Mouse (Mus musculus): ENCODE measurements around the gene Fbxo7. TPM values are rescaled to one million over a fixed set of nuclear protein-coding genes. Genes with fewer than 3 reads are reported as not detected.
"Not testable (repeated sequence)": the region's sequence is repeated elsewhere in the genome, so short reads cannot be mapped to it uniquely, and the experiment has no call there.

Fbxo7 gene
- polyA plus RNA-seq, 1 experiment from 2014 or later = 40.1 TPM

DNA sequence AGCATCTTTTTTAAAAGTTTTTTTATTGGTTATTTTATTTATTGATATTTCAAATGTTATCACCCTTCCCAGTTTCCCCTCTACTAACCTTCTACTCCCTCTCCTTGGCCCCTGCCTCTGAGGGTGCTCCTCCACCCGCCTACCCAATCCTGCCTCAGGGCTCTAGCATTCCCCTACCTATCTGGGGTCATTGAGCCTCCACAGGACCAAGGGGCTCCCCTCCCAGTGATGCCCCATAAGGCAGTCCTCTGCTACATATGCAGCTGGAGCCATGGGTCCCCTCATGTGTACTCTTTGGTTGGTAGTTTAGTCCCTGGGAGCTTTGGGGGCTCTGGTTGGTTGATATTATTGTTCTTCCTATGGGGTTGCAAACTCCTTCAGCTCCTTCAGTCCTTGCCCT, 5.0 kb downstream of the Fbxo7 start:
- H3K9ac ChIP-seq (replicated peaks; ENCODE audit: low read length) = not testable (repeated sequence)
- WGBS = 77% methylated on average over 1 of the region's 1 CpGs

DNA sequence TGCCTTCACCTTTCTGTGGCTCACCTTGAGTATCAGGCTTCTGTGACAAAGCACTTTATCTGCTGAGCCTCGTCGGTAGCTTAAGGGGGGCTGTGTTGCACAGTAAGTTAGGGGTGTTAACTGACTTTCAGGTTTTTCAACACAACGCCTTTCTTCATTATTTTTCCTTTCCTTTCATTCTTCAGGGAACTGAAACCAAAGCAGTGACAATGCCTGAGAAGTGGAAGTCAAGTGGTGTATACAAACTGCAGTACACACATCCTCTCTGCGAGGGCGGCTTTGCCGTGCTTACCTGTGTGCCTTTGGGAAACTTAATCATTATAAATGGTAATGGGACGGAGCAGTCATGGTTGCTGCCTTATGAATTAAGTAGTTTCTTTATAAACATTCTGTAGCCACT, 9.0 kb downstream of the Fbxo7 start:
- H3K4me3 ChIP-seq (ENCODE audit: low read length) = no peak overlapping the region
- H3K27me3 ChIP-seq (ENCODE audit: insufficient read depth, low read length) = no peaks in the 10 kb centered on the region
- no peak for ATAC-seq (ENCODE audit: low FRiP score, low TSS enrichment)
- no peaks in the 10 kb centered on the region for H3K4me1 ChIP-seq (ENCODE audit: insufficient read depth, low read length)
- 90% methylated on average over 7 of the region's 7 CpGs for WGBS
- H3K9me3 ChIP-seq (ENCODE audit: low read length) = no peaks in the 10 kb centered on the region
- no peak overlapping the region for H3K4me2 ChIP-seq (replicated peaks; ENCODE audit: low read depth, low read length)
- peaks cover 16% of the 10 kb centered on the region for H3K36me3 ChIP-seq (ENCODE audit: insufficient read depth, low read length)
- H3K9ac ChIP-seq (replicated peaks; ENCODE audit: low read length) = no peak overlapping the region
- H3K27ac ChIP-seq (ENCODE audit: low read length) = no peak overlapping the region

More for the DNA sequence above, 5.0 kb downstream of the Fbxo7 start:
- peaks cover 15% of the 10 kb centered on the region for H3K4me1 ChIP-seq (ENCODE audit: insufficient read depth, low read length)
- H3K36me3 ChIP-seq (ENCODE audit: insufficient read depth, low read length) = peaks cover 13% of the 10 kb centered on the region
- H3K9me3 ChIP-seq (ENCODE audit: low read length); H3K4me3 ChIP-seq (ENCODE audit: low read length); ATAC-seq (ENCODE audit: low FRiP score, low TSS enrichment); H3K4me2 ChIP-seq (replicated peaks; ENCODE audit: low read depth, low read length); H3K27me3 ChIP-seq (ENCODE audit: insufficient read depth, low read length); H3K27ac ChIP-seq (ENCODE audit: low read length): not testable (repeated sequence)

DNA sequence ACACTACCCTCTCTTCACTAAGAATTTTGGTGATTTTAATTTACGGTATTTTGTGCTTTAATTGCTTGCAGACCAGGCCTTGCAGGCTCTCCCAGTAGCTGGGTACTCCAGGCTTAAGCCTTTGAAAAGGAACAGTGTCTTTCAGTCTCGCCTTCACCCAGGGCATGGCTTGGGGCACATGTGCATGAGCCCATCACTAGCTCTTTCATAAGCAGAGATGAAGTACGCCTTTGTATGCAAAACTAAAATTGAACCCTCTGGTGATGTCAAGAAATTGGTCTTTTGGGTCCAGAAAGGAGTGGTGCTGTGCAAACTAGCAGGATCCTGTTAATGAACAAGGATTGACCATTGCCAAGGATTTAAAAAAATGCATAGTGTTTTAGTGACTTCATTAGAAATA, 10.7 kb downstream of the Fbxo7 start:
- ATAC-seq (ENCODE audit: low FRiP score, low TSS enrichment) = no peak
- Histone ChIP-seq H3K4me1 (ENCODE audit: insufficient read depth, low read length) (no peaks in the 10 kb centered on the region), H3K9me3 (ENCODE audit: low read length) (no peaks in the 10 kb centered on the region), H3K27ac (ENCODE audit: low read length) (no peak overlapping the region), H3K36me3 (ENCODE audit: insufficient read depth, low read length) (peaks cover 24% of the 10 kb centered on the region), H3K9ac (replicated peaks; ENCODE audit: low read length) (no peak overlapping the region), H3K4me2 (replicated peaks; ENCODE audit: low read depth, low read length) (no peak overlapping the region), H3K27me3 (ENCODE audit: insufficient read depth, low read length) (no peaks in the 10 kb centered on the region), H3K4me3 (ENCODE audit: low read length) (no peak overlapping the region)
- 88% methylated on average over 3 of the region's 3 CpGs for WGBS

DNA sequence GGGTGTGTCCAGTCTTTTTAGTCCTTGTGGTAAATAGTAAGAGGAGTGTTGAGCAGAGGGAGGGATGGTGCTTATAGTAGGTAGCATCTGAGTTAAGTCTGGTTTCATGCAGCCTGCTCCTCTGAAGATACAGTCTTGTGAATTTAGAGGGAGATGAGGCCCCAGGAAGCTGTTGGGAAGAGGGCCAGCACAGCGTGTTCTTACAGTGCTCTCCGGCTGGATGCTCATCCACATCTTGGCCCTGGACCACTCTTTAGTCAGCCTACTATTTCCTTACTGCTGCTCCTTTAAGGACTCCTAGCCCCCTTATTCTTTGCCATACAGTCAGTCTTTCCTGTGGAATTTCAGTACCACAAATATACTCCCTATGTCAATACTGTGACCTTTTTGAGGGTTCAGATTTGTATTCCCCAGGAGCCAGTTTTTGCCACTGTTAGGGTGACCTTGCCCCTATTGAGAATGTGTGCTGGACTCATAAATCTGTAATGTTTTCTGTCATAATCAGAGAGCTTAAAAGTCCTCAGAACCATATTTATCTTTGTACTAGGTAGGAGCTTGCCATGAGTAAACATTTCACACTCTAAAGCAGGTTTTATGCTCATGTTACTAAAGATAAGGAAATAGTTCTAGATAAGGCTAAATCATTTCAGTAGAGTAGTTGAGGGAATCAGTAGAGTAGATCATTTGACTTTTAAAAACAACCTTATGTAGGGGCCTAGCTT, 12.4 kb downstream of the Fbxo7 start:
- Histone ChIP-seq H3K9ac (replicated peaks; ENCODE audit: low read length) (no peak overlapping the region), H3K4me3 (ENCODE audit: low read length) (no peak overlapping the region), H3K9me3 (ENCODE audit: low read length) (no peaks in the 10 kb centered on the region), H3K27ac (ENCODE audit: low read length) (no peak overlapping the region), H3K27me3 (ENCODE audit: insufficient read depth, low read length) (no peaks in the 10 kb centered on the region), H3K4me2 (replicated peaks; ENCODE audit: low read depth, low read length) (no peak overlapping the region), H3K36me3 (ENCODE audit: insufficient read depth, low read length) (peaks cover 23% of the 10 kb centered on the region; the same call in 1 of the 2 replicates), H3K4me1 (ENCODE audit: insufficient read depth, low read length) (no peaks in the 10 kb centered on the region)
- no peak for ATAC-seq (ENCODE audit: low FRiP score, low TSS enrichment)
- WGBS = 81% methylated on average over 2 of the region's 2 CpGs

DNA sequence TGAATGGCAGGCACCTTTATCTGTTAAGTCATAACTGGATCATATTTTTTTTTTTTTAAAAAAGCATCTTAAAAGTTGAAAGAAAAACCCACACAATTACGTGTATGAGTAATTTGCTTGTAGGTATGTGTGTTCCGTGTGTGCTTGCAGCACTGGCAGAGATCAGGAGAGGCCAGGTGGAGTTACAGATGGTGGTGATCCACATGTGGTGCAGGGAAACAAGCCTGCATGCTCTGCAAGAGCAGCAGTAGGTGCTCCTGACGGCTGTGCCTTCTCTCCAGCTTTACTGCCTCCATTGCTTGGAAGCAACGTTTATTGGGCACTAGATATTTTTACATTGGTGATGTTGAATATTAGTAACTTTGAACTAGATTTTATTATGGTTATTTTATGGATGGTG, 21.9 kb downstream of the Fbxo7 start:
- ATAC-seq (ENCODE audit: low FRiP score, low TSS enrichment) = no peak
- Histone ChIP-seq H3K36me3 (ENCODE audit: insufficient read depth, low read length) (peaks cover 29% of the 10 kb centered on the region), H3K4me3 (ENCODE audit: low read length) (no peak overlapping the region), H3K4me2 (replicated peaks; ENCODE audit: low read depth, low read length) (no peak overlapping the region), H3K4me1 (ENCODE audit: insufficient read depth, low read length) (no peaks in the 10 kb centered on the region), H3K27ac (ENCODE audit: low read length) (no peak overlapping the region), H3K9me3 (ENCODE audit: low read length) (no peaks in the 10 kb centered on the region), H3K27me3 (ENCODE audit: insufficient read depth, low read length) (no peaks in the 10 kb centered on the region), H3K9ac (replicated peaks; ENCODE audit: low read length) (no peak overlapping the region)
- 87% methylated on average over 4 of the region's 4 CpGs for WGBS

DNA sequence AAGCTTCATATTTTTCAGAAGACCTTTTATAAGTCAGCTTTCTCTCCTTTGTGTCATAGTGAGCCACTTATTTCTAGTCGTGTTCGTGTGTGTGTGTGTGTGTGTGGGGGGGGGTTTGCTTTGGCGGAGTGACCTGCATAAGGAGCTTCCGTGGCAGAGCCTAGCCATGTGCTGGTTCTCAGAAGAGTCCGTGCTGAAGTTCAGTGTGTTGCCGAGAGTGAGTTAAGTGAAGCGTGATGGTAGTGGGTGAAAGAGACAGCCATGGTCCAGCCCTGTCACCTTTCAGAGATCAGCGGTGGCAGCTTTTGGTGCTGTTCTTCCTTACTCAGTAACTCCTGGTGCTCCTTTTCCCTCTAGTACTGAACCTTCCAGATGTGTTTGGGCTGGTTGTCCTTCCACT, 22.3 kb downstream of the Fbxo7 start:
- no peaks in the 10 kb centered on the region for H3K27me3 ChIP-seq (ENCODE audit: insufficient read depth, low read length)
- no peak overlapping the region for H3K9ac ChIP-seq (replicated peaks; ENCODE audit: low read length)
- no peak overlapping the region for H3K27ac ChIP-seq (ENCODE audit: low read length)
- 78% methylated on average over 8 of the region's 8 CpGs for WGBS
- no peaks in the 10 kb centered on the region for H3K9me3 ChIP-seq (ENCODE audit: low read length)
- H3K4me1 ChIP-seq (ENCODE audit: insufficient read depth, low read length) = no peaks in the 10 kb centered on the region
- H3K4me3 ChIP-seq (ENCODE audit: low read length) = no peak overlapping the region
- H3K4me2 ChIP-seq (replicated peaks; ENCODE audit: low read depth, low read length) = no peak overlapping the region
- no peak for ATAC-seq (ENCODE audit: low FRiP score, low TSS enrichment)
- peaks cover 29% of the 10 kb centered on the region for H3K36me3 ChIP-seq (ENCODE audit: insufficient read depth, low read length)

DNA sequence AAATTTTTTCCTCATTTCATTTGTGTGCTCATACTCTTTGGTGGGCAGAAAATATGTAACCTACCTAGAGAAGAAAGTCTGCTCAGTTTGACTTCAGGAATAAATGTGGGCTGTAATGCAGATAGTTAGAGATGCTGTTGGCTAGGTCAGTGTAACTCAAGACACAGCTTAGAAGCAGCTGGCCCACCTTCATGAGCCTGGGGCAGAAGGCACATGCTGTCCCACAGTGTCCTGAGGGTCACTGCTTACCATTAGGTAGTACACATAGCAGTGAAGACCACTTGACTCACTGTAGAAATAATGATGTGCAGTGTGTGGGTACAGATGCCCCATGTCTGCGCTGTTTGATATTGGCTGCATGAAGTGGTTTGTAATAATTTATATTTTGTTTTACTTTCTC, 24.6 kb downstream of the Fbxo7 start:
- ATAC-seq (ENCODE audit: low FRiP score, low TSS enrichment) = no peak
- peaks cover 28% of the 10 kb centered on the region for H3K36me3 ChIP-seq (ENCODE audit: insufficient read depth, low read length)
- 94% methylated on average over 1 of the region's 1 CpGs for WGBS
- no peak overlapping the region for H3K9ac ChIP-seq (replicated peaks; ENCODE audit: low read length)
- H3K27me3 ChIP-seq (ENCODE audit: insufficient read depth, low read length) = no peaks in the 10 kb centered on the region
- no peak overlapping the region for H3K4me2 ChIP-seq (replicated peaks; ENCODE audit: low read depth, low read length)
- H3K9me3 ChIP-seq (ENCODE audit: low read length) = no peaks in the 10 kb centered on the region
- H3K4me1 ChIP-seq (ENCODE audit: insufficient read depth, low read length) = no peaks in the 10 kb centered on the region
- no peak overlapping the region for H3K4me3 ChIP-seq (ENCODE audit: low read length)
- H3K27ac ChIP-seq (ENCODE audit: low read length) = no peak overlapping the region

- no peak overlapping the region for H3K4me3 ChIP-seq (ENCODE audit: low read length)
- WGBS = 91% methylated on average over 9 of the region's 9 CpGs
- ATAC-seq (ENCODE audit: low FRiP score, low TSS enrichment) = no peak
- H3K4me2 ChIP-seq (replicated peaks; ENCODE audit: low read depth, low read length) = no peak overlapping the region
- H3K4me1 ChIP-seq (ENCODE audit: insufficient read depth, low read length) = no peaks in the 10 kb centered on the region
- H3K9ac ChIP-seq (replicated peaks; ENCODE audit: low read length) = no peak overlapping the region
- H3K36me3 ChIP-seq (ENCODE audit: insufficient read depth, low read length) = peaks cover 23% of the 10 kb centered on the region
- no peaks in the 10 kb centered on the region for H3K27me3 ChIP-seq (ENCODE audit: insufficient read depth, low read length)
- no peak overlapping the region for H3K27ac ChIP-seq (ENCODE audit: low read length)
- H3K9me3 ChIP-seq (ENCODE audit: low read length) = no peaks in the 10 kb centered on the region
These were observed 26.0 kb downstream of the Fbxo7 start for GRCm38 (mm10) chr10:86047786-86048185.

GRCm38 (mm10) chr10:86050522-86050921, 28.8 kb downstream of the Fbxo7 start:
- Histone ChIP-seq H3K27me3 (ENCODE audit: insufficient read depth, low read length) (no peaks in the 10 kb centered on the region), H3K4me2 (replicated peaks; ENCODE audit: low read depth, low read length) (no peak overlapping the region), H3K36me3 (ENCODE audit: insufficient read depth, low read length) (peaks cover 16% of the 10 kb centered on the region), H3K27ac (ENCODE audit: low read length) (no peak overlapping the region), H3K4me3 (ENCODE audit: low read length) (no peak overlapping the region), H3K4me1 (ENCODE audit: insufficient read depth, low read length) (no peaks in the 10 kb centered on the region), H3K9ac (replicated peaks; ENCODE audit: low read length) (no peak overlapping the region), H3K9me3 (ENCODE audit: low read length) (no peaks in the 10 kb centered on the region)
- no peak for ATAC-seq (ENCODE audit: low FRiP score, low TSS enrichment)
- 25% methylated on average over 2 of the region's 2 CpGs for WGBS

DNA sequence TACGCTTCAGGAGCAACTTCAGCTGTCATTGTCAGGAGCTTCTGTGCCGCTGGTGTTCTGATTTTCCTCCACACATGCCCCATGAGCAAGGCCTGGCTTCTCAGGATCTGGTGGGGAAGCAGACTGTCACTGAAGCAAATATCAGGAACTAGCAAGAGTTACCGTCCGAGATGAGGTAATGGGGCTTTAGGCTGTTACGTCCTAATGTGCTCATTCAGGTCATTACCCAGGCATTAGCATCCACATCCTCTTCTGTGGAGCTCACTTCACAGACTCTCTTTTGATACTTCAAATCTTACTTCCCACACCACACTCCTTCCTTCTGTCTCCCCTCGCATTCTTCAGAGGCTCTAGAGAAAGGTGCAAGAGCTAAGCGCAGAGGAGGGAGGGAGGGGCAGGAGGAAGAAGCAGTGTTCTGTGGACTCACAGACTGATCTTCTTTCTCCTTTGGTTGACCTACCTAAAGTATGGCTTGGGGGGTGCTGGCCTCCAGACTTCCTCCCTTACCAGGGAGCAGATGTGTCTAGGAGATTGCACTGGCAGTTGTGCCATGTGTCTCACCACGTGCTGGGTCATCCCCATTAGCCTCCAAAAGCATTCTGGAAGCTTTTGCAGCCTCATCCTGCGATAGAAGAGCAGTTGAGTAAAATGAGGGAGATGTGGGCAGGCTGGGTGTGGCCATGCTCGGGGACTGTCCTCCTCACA, 31.2 kb downstream of the Fbxo7 start:
- Histone ChIP-seq H3K9ac (replicated peaks; ENCODE audit: low read length) (no peak overlapping the region), H3K4me2 (replicated peaks; ENCODE audit: low read depth, low read length) (no peak overlapping the region), H3K36me3 (ENCODE audit: insufficient read depth, low read length) (peaks cover 12% of the 10 kb centered on the region; the same call in 1 of the 2 replicates), H3K4me3 (ENCODE audit: low read length) (no peak overlapping the region), H3K27ac (ENCODE audit: low read length) (no peak overlapping the region), H3K9me3 (ENCODE audit: low read length) (peaks cover 5% of the 10 kb centered on the region; the same call in 1 of the 2 replicates), H3K27me3 (ENCODE audit: insufficient read depth, low read length) (no peaks in the 10 kb centered on the region), H3K4me1 (ENCODE audit: insufficient read depth, low read length) (no peaks in the 10 kb centered on the region)
- no peak for ATAC-seq (ENCODE audit: low FRiP score, low TSS enrichment)
- 75% methylated on average over 10 of the region's 10 CpGs for WGBS
